Mouse (Mus musculus): Measurements from ENCODE around the gene Ipmk.

Gene Ipmk

GRCm38 (mm10) chr10:71339463-71339862 is 8.1 kb upstream of the Ipmk start:
- intact Hi-C loops (cut with DNase I), result no loop called here

GRCm38 (mm10) chr10:71340195-71340594 is 7.4 kb upstream of the Ipmk start:
- intact Hi-C loops (cut with DNase I), result no loop called here

DNA sequence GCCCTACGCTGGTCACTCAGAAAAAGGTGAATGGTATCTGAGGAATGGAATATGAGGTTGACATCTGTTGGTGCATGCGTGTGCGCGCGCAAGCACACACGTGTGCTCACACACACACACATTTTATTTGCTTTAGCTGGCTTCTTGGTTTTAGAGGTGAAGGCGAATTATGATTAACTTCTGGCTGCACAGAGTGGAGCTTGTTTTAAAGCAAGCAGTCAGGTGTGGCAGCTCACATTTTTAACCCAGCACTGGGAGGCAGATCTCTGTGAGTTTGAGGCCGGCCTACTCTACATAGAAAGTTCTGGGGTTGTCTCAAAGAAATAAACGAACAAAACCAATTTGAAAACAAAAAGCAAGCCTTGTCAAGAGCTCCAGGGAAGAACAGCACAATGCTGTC is 6.3 kb upstream of the Ipmk start:
- intact Hi-C loops (cut with DNase I), result no loop called here

DNA sequence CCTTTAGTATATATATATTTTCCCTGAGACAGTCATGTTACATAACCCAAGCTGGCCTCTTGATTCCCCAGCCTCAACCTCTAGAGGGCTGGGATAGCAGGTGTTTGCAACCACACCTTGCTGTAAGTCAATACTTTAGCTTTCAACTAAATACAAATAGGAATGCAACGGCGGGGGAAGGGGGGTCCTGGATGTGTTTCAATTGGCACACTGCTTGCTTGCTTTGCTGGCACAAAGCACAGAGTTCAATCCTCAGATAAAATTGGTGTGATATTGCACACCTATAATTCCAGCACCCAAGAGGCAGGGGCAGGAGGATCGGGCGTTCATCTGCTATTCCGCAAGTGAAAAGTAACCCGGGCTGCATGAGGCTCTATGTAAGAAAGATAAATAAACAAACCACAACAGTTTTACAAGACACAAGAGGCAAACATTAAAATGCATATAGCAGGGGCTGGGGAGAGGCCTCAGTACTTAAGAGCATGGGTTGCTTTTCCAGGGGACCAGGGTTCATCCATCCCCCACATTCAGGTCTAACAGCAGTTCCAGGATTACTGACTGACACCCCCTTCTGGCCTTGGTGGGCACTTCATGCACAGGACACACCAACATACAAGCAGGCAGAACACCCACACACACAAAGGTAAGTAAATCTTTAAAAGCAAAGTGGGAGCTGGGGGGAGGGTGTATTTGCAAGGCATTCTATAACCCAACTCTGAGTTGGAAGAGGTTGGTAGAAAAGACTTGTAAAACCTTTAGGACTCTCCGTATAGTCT is 5.3 kb upstream of the Ipmk start:
- intact Hi-C loops (cut with DNase I), result no loop called here

DNA sequence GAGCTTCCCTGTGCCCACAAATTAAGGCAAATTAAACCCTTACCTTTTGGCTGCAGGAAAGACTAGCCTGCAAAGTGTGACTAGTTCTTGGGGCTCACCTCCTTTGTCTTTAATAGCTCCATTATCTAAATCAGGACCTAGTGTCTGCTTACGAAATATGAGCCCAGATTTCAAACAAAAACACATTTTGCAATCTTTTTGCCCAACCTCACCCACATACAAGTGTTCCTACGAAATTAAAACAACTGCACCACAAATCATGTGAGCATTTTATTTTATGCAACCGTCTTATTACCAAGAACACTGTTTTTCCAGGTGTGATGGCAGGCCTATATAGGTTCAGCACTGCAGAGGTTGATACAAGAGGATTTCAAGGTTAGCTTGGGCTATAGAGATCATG is 4.4 kb upstream of the Ipmk start:
- intact Hi-C loops (cut with DNase I), result no loop called here

DNA sequence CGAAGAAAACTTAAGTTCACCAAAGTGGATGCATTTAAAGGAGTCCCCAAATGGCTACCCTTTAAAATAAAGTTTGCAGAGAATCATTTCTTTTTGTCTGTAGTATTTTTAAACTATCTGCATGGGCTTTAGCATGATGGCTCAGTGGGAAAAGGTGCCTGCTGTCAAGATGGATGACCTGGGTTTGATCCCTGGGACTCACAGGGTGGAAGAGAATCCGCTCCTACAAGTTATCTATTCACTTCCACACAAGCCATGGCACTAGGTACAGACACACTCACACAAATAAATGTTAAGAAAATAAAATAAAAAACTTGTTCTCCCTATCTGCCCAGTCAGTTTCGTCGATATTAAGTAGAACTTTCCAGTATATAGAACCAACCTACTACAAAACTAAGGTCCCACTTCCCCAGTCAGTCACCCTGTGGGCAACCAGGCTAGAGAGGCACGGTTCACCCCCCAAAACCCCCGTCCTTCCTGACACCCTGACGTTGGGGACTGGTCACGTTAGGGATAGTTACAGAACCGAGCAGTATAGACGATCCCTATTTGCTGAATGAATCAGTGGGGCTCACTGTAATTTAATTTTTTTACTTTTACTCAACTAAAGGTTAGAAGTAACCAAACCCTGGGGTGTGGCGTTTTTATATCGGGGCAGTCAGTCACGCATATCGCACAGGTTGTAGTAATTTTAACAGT is 3.8 kb upstream of the Ipmk start:
- intact Hi-C loops (cut with DNase I), result no loop called here

DNA sequence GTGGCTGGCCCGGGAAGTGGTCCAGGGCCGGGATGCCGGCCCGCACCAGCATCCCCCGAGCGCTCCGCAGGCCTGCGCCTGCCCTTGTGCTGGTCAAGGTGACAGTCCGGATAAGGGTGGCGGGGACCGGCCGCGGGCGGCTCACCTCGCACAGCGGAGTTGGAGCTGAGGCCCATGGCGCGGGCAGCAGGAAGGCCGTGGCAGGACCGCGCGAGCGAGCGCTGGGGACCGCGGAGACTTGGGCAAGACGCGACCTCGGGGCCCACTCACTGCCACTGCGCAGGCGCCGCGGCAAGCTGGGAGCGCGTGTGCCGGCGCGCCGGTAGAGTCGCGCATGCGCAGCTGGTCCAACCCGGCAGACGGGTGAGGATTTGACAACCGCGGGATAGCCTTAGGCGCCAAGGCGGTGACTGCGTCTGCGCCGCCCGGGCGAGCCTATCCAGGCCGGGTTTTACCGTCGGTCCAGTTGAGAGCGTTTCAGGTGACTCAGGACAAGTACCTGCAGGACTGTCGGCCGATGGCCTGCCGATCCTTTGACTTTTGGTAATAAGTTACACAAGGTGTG is 2.9 kb upstream of the Ipmk start, which contains the start of gene Cisd1:
Gene Cisd1 (minus strand): TSS at position 376 of the 565 bp plus-strand sequence.
- intact Hi-C loops (cut with DNase I), result no loop called here

- intact Hi-C loops (cut with DNase I), result no loop called here
Measured at GRCm38 (mm10) chr10:71346106-71346505, 1.5 kb upstream of the Ipmk start.

DNA sequence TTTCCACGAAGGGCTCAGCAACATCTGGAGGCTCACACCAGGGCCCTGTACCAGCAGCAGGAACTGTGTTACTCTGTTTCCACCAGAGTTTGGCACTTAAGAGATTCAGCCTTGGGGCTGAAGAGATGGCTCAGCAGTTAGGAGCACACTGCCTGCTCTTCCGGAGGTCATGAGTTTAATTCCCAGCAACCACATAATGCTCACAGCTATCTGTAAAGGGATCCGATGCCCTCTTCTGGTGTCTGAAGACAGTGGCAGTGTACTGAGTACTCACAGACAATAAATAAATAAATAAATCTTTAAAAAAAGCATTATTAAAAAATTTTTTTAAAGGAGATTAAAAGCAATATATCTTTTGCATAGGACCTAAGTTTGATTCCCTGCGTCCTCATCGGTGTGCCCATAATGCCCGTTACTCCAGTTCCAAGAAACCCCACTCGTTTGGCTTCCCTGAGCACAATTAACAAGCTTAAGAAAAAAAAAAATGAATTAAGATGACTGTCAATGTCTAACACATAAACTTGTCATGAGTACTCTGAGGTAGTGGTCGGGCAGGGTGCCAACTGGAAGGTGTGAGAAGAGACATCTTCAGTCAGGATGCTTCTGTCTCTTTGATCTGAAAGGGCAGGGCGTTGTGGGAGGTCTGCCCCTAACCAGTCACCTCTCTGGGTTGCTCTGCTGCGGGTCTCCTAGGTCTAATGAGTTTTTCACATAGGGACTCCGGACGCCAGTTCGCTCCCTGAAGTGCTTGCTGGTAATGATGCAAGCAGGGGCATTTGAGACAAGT is 648 bp upstream of the Ipmk start:
- intact Hi-C loops (cut with DNase I), result no loop called here

DNA sequence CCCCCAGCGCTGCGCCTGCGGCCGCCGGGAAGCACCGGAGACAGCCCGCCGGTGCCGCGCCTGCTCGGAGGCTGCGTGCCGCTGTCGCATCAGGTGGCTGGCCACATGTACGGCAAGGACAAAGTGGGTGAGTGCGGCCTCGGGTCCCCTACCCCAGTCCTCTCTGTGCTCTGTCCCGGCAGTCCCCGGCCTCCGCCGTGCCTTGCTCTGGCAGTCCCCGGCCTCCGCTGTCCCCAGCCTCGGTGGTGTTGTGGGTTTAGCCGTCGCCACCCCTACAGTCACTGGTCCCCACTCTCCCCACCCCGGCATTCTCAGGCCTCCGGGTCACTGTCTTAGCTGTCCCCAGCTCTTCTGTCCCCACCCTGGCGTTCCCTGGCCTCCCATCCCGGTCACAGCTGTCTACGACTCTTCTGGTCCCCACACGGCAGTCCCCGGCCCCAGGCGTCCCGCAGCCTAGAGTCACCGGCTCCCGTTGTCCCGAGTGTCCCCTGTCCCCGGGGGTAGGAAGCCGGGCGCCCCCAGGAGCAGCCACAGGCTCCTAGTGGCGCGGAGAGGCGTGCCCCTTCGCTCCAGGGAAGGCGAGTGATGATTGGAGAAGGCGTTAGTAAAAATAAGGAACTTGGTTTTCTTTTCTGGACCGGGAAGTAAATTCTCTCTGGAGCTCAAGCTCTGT is 537 bp downstream of the Ipmk start:
- intact Hi-C loops (cut with DNase I), result no loop called here

DNA sequence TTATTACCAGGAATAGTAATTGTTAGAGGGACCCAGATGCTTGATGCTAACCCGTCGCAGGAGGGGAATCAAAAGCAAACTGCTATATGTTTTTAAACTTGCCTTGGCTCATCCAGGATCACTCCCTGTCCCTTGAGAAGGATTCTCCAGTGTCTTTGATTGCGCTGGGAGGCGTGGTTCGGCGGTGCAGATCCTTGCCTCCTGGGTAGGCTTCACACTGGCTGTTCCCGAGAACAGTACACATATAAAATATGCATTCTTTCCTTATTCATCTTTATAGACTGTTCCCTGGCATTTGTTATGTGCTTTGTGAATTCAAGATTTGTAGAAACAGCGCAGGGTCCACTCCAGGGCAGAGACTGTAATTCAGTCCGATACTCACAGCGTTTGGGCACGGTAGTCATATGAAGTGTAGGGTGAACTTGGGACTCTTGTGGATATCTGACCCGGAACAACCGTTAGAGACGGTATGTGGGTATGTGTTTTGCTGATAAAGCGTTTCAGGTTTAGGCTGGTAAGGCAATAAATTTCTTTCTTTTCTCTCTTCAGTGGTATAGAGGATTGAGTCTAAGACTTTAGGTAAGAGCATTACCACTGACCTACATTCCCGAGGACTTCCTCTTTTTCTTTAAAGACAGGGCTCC is 1.2 kb downstream of the Ipmk start:
- intact Hi-C loops (cut with DNase I), result no loop called here

- intact Hi-C loops (cut with DNase I), result no loop called here
Measured at GRCm38 (mm10) chr10:71349290-71349689, 1.7 kb downstream of the Ipmk start.

- intact Hi-C loops (cut with DNase I), result no loop called here
Measured at GRCm38 (mm10) chr10:71351301-71351700, 3.7 kb downstream of the Ipmk start.

DNA sequence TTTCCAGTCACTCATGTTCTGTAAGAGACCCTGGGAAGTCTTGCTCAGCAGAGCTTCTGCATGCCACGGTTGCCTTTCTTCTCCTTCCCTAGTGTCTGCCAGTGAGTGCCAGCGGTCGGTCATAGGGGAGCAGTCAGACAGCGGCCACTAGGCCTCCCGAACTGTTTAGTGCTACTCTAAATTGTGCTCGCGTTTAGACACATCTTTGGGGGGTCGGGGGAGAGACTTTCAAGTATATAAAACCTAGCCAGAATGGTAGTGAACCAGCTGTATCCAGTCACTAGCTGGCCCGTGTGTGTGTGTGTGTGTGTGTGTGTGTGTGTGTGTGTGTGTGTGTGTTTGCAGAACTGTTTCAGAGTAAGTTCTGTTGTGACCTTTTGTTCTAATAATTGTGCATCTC is 6.3 kb downstream of the Ipmk start:
- intact Hi-C loops (cut with DNase I), result no loop called here

DNA sequence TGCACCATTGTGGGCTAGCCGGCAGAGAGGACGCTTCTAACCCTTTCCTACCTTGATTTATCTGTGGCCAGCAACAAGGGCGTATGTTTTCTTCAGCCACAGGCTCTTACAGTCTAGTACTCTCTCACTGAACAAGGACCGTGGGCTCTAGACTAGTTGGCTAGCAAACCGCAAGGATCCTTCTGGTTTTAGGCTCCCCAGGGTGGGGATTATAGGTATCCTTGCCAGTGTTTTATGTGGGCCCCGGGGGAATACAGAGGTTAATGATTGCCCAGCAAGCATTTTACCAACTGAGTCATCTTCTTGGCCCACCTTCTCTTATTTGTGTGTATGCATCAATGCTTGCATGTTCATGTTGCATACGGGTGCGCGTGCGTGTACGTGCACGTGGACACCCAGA is 7.4 kb downstream of the Ipmk start:
- intact Hi-C loops (cut with DNase I), result no loop called here

GRCm38 (mm10) chr10:71361044-71361443 is 13.5 kb downstream of the Ipmk start:
- intact Hi-C loops (cut with DNase I), result no loop called here

DNA sequence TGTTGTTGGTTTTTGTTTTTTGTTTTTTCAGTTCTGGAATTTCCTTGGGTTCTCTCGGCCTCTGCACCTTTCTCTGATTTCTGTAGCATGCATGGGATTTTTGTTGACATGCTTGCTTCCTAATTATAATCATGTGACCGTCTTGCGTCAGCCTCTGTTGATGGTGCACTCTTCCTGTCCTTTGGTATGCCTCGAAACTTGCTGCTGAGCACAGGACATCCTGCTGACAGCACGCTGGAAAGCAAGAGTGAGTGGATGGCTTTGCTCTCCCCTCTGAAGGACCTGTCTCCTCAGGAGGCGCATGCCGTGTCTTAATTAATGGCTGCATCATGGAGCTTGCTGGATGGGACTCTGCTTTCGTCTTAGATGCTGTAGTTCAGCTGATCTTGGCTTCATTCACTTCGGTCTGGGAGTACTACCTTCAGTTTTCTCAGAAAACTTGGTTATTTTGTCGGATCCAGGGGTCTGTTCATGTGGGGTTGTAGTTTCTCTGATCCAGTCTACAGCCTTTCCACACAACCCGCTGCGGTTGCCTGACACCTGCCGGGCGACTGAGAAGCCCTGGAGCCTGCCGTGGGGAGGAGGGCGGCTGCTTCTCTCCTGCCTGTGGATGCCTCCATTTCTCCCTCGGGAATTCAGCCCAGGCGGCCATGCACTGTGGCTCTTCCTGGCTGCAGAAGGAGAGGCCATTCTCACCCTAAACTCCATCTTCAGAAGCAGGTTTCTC is 14.4 kb downstream of the Ipmk start:
- intact Hi-C loops (cut with DNase I), result no loop called here

- intact Hi-C loops (cut with DNase I), result no loop called here
Measured at GRCm38 (mm10) chr10:71363440-71363839, 15.9 kb downstream of the Ipmk start.

DNA sequence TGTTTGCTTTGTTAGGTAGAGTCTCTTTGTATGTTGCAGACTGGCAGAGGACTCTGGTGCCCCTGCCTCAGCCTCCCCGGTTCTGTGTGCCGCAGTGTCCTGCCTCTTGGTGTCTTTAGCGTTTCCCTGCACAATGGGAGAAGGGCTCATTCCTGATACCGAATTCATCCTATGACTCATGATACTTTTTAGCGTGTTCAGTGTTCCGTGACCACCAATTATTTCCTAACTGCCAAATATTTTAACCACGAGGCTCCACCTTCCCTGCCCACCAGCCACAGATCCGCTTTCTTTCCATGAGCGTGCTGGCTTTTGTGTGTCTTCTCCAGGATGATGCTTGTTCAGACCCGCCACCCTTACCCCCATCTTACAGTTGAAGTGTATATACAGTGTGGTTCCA is 16.3 kb downstream of the Ipmk start:
- intact Hi-C loops (cut with DNase I), result no loop called here
